Mouse (Mus musculus) mouse embryonic stem cell (cell line): ENCODE results near the gene Xpnpep1.

ENCODE experiments used
- in situ Hi-C, 2 experiments: fragments of 300-500 bp; cut with MboI; formaldehyde crosslinking; loops; 1 replicate in 1 of 2; 3 replicates in 1 of 2; pipeline ENCODE4 v1.14.3; 2019 to 2020; ENCODE audit warnings: low sequenced_read_pairs in 2 of 2, low pct_unique_long_range_greater_than_20kb in 1 of 2, mixed read lengths in 1 of 2; ENCODE audit not compliant: unreplicated experiment in 1 of 2

Gene Xpnpep1

GRCm38 (mm10) chr19:53070870-53071269, 30.9 kb upstream of the Xpnpep1 start:
- in situ Hi-C loops = loop anchor here (10.0 to 25.0 kb wide), 2 partner anchors 291 to 294 kb away; partner anchors contain the start of gene Gm10197 (in 1 of the 2)

- in situ Hi-C loops = loop anchor here in 1 of 2 experiments (25.0 kb wide), 1 partner anchor 293 kb away; the partner anchor contains the start of gene Gm10197
These were observed 29.4 kb upstream of the Xpnpep1 start for GRCm38 (mm10) chr19:53069451-53069850.

- in situ Hi-C loops = loop anchor here in 1 of 2 experiments (25.0 kb wide), 1 partner anchor 295 kb away; the partner anchor contains the start of gene Gm10197
These were observed 26.9 kb upstream of the Xpnpep1 start for GRCm38 (mm10) chr19:53066934-53067333.

DNA sequence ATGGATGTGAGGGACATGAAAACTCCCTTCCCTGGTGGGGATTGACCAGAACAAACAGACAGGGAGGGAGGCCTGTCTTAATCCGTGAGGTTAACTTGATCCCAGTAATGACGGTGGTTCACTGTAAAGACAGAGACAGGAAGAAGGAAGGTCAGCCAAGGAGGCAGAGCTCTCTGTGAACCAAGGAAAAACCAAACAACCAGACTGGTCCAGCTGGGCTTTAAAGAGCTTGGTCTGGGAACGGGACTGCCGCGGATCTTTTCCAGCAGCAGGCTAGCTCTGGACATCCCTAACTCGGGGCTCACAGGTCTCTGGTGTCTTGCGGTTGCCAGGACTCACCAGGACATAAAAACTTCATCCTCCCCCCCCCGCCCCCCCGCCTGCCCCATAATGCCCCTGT, 26.5 kb upstream of the Xpnpep1 start:
- in situ Hi-C loops = loop anchor here in 1 of 2 experiments (25.0 kb wide), 1 partner anchor 296 kb away; the partner anchor contains the start of gene Gm10197

GRCm38 (mm10) chr19:53064972-53065361, 25.0 kb upstream of the Xpnpep1 start:
- in situ Hi-C loops = loop anchor here in 1 of 2 experiments (25.0 kb wide), 1 partner anchor 297 kb away; the partner anchor contains the start of gene Gm10197

DNA sequence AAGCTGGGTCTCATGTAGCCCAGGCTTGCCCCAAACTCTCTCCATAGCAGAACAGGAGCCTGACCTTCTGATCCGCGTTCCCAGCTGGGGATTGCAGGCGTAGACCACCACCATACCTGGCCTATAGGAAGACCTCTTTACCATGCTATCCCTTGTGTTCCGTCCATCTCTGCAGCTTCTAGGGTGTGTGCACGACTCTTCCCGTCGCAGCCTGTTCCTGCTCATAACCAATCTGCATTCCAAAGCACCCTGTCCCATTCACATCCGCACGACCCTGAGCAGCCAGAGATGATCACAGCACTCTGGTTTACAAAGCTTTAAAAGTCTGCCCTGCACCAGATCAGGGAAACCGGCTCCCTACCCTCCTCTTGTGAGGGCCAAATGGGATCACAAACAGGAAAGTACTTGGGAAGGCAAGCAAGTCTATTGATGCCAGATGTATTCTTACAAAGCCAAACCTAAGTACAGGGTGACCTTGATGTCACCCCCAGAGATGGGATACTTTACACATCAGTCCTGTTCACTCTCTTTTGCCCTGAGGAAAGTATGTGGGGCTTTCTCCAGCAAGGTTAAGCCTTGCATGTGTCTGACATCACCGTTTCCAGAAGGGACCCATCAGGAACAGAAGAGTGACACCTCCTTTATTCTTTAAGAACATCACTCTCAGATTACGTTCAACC, 24.4 kb upstream of the Xpnpep1 start:
- in situ Hi-C loops = loop anchor here in 1 of 2 experiments (25.0 kb wide), 1 partner anchor 298 kb away; the partner anchor contains the start of gene Gm10197

DNA sequence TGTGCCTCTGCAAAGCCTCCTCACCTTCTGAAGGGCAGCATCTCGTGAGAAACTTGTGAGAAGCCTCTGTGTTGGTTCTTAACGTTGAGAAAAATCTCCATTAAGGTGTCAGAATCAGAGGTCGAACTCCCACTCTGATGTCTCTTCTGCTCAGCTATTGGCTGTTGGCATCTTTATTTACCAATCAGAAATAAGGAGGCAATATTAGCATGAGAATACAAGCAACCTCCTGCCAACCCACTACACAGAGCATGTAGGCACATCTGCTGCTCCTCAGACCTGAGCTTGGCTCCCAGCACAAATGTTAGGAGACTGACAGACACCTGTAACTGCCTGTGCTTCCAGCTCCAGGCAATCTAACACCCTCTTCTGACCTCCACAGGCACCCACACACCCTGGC, 22.0 kb upstream of the Xpnpep1 start:
- in situ Hi-C loops = loop anchor here in 1 of 2 experiments (25.0 kb wide), 1 partner anchor 300 kb away; the partner anchor contains the start of gene Gm10197

- in situ Hi-C loops = loop anchor here in 1 of 2 experiments (25.0 kb wide), 1 partner anchor 303 kb away; the partner anchor contains the start of gene Gm10197
These were observed 19.5 kb upstream of the Xpnpep1 start for GRCm38 (mm10) chr19:53059344-53060111.

DNA sequence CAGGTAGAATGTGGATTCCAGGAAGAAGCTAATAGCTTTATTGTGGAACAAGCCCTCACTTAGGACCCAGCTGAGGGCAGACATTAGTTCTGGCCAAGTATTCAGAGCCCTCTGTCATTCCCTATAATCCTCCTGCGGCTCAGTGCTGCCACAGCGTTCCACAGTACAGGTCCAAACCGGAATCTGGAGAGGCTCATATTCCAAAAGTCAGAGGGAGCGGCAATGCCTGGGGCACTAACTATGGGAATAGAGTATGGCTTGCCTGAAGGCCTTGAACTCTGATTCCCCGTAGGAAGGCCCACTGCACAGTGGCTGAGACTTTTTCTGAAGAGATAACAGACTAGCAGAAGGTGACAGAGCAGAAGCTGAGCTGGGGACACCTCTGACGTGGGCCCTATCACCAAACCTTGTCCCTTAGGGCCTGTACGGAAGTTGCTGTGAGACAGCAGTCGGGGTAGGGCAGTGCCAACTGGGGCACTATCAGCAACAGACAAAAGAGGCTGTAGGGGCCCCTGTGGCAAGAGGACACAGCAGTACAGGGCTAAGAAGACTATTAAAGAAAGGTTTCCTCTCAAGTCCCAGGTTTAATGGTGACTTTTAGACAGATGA, 18.8 kb upstream of the Xpnpep1 start:
- in situ Hi-C loops = loop anchor here in 1 of 2 experiments (25.0 kb wide), 1 partner anchor 303 kb away; the partner anchor contains the start of gene Gm10197

DNA sequence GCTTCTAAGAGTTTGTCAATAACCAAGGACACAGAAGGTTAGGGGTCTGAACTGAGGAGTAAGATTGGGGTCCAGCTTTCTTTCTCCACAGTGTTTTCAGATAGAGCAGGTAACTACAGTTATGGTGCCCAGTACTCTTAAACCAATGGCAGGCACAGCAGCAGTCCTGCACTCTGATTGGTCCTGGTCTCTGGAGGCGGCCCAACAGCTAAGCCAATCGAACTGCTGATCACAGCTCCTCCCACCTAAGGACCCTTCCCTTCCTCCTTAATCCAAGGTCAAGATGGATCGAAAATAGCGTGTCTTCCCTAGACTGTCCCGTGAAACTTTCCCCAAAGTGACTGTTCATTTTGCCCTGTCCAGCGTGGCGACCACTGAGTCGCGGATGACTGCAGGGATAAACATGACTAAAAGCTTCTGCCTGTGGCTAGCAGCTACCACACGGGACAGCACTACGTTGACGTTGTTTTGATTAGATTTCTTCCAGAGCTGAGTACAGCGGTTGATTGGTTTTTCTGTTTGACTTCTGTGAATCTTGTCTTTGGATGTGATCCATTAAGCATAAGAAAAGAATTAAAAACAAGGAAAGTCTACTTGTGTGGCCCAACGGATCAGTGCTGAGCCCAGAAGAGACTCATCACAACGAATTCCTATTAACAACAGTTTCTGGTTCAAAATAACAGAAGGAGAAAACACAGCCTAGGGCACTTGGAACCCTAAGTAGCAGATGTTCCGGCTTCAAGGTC, 18.1 kb upstream of the Xpnpep1 start:
- in situ Hi-C loops = loop anchor here in 1 of 2 experiments (25.0 kb wide), 1 partner anchor 304 kb away; the partner anchor contains the start of gene Gm10197

GRCm38 (mm10) chr19:53053355-53053754, 13.3 kb upstream of the Xpnpep1 start:
- in situ Hi-C loops = loop anchor here in 1 of 2 experiments (25.0 kb wide), 1 partner anchor 309 kb away; the partner anchor contains the start of gene Gm10197

DNA sequence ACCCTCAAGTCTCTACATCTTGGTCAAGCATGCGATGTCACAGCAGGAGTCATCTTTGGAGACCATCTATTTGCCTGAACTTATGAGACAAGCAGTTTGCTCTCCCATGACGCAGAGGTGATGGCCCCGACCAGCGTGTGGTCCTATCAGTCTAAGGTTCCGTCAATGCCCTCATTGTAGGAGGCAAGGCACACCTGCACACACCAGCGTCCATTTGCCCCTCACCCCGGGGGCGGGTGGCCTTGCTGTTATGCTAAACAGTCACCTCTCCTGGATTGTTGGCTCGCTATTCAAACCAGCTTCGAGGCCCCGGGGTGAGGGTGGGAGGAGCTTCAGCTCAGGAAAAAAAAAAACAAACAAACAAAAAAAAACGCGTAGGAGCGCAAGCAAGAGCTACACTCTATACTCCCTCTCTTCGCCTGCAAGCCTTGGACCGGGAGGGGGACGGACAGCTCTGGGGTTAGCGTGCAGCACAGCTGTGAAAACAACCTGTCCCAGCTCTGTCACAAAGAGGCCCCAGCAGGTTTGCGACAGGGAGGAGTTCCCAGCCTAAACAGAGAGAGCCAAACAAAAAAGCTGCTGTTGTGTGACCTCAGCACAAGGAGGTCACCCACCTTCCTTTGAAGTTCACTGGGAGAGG, 12.1 kb upstream of the Xpnpep1 start:
- in situ Hi-C loops = loop anchor here in 1 of 2 experiments (25.0 kb wide), 1 partner anchor 310 kb away; the partner anchor contains the start of gene Gm10197

- in situ Hi-C loops = loop anchor here in 1 of 2 experiments (25.0 kb wide), 1 partner anchor 311 kb away; the partner anchor contains the start of gene Gm10197
These were observed 11.4 kb upstream of the Xpnpep1 start for GRCm38 (mm10) chr19:53051288-53051985.

DNA sequence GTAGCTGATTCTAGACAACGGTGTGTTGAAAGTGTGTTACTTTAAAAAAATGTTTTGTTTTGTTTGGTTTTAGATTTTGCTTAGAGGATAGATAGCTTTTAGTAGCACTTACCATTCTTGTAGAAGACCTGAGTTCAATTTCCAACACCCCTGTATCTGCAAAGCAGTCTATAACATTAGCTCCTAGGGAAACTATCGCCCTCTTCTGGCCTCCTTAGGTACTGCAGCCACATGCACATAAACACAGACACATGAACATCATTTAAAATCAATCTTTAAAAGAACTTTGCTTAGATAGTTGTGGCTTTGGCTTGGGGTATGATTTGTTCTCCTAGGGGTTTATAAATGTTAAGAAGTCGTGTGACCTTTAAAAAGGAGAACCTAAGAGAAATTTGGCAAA, 10.1 kb upstream of the Xpnpep1 start:
- in situ Hi-C loops = loop anchor here in 1 of 2 experiments (25.0 kb wide), 1 partner anchor 312 kb away; the partner anchor contains the start of gene Gm10197

DNA sequence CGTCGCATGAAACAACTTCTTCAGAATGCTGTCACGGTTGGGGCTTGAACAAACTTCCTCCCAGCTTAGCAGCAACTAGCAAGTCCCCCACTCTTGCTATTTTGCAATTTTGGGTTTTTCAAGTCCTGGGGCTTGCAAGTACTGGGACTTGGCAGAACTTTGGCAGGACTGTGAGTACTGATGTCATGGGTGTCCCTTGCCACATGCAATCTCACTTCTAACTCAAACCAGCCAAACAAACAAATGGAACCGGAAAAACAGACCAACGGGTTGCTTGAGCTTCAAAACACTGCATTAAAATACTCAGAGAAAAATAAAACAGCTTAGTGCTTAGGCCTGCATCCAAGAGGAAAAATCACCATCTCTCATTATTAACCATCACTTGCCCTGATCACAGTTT, 7.2 kb upstream of the Xpnpep1 start:
- in situ Hi-C loops = no loop called here

- in situ Hi-C loops = no loop called here
These were observed 3.6 kb upstream of the Xpnpep1 start for GRCm38 (mm10) chr19:53043423-53044125.
